Mouse (Mus musculus) lung, postnatal 25 days (tissue): ENCODE measurements around the gene Chga.

ENCODE experiments used
- DNase-seq: peaks from one replicate; pipeline ENCODE4 v3.0.0; 2022; ENCODE audit warnings: low spot score

Gene Chga

GRCm38 (mm10) chr12:102554721-102555516, at the start of gene Chga:
Gene Chga (plus strand): TSS chr12:102554969.
- peak; percentile 48 for DNase-seq

GRCm38 (mm10) chr12:102505131-102505713, 49.5 kb upstream of the Chga start:
- no peak for DNase-seq

GRCm38 (mm10) chr12:102505949-102506348, 48.8 kb upstream of the Chga start:
- DNase-seq: no peak

- DNase-seq: no peak
Observed at GRCm38 (mm10) chr12:102511363-102511762, 43.4 kb upstream of the Chga start.

- DNase-seq: no peak
Observed at GRCm38 (mm10) chr12:102514151-102514550, 40.6 kb upstream of the Chga start.

- DNase-seq: no peak
Observed at GRCm38 (mm10) chr12:102514751-102515150, 40.0 kb upstream of the Chga start.

- no peak for DNase-seq
Observed at GRCm38 (mm10) chr12:102516151-102516550, 38.6 kb upstream of the Chga start.

GRCm38 (mm10) chr12:102517647-102518046, 37.1 kb upstream of the Chga start:
- DNase-seq: no peak

GRCm38 (mm10) chr12:102519929-102520720, 34.6 kb upstream of the Chga start:
- DNase-seq: peak; percentile 79

- peak; percentile 70 for DNase-seq
Observed at GRCm38 (mm10) chr12:102521777-102522319, 32.9 kb upstream of the Chga start.

- no peak for DNase-seq
Observed at GRCm38 (mm10) chr12:102524216-102524615, 30.6 kb upstream of the Chga start.

- peak; percentile 40 for DNase-seq
Observed at GRCm38 (mm10) chr12:102524760-102525159, 30.0 kb upstream of the Chga start.

GRCm38 (mm10) chr12:102527989-102528388, 26.8 kb upstream of the Chga start:
- DNase-seq: no peak

- DNase-seq: no peak
Observed at GRCm38 (mm10) chr12:102535796-102536195, 19.0 kb upstream of the Chga start.

GRCm38 (mm10) chr12:102540278-102540677, 14.5 kb upstream of the Chga start:
- no peak for DNase-seq

- no peak for DNase-seq
Observed at GRCm38 (mm10) chr12:102541168-102541567, 13.6 kb upstream of the Chga start.

GRCm38 (mm10) chr12:102545122-102545521, 9.6 kb upstream of the Chga start:
- DNase-seq: no peak

- peak; percentile 59 for DNase-seq
Observed at GRCm38 (mm10) chr12:102550529-102550928, 4.2 kb upstream of the Chga start.

GRCm38 (mm10) chr12:102551186-102551585, 3.6 kb upstream of the Chga start:
- DNase-seq: no peak

- DNase-seq: no peak
Observed at GRCm38 (mm10) chr12:102552001-102552400, 2.8 kb upstream of the Chga start.

GRCm38 (mm10) chr12:102553705-102554275, 979 bp upstream of the Chga start:
- no peak for DNase-seq

GRCm38 (mm10) chr12:102555850-102556249, 1.1 kb downstream of the Chga start:
- DNase-seq: no peak
